Mouse (Mus musculus): ENCODE data around the gene Elmo2. TPM values are rescaled to one million over a fixed set of nuclear protein-coding genes. Genes with fewer than 3 reads are reported as not detected.

The Elmo2 gene
- polyA plus RNA-seq, 1 experiment from 2014 or later: 44.9 TPM

GRCm38 (mm10) chr2:165319503-165319902 is 6.8 kb downstream of the Elmo2 start:
- Histone ChIP-seq H3K4me2 (ENCODE audit: low read depth, low read length) (no peak overlapping the region), H3K4me1 (ENCODE audit: control insufficient read depth, insufficient read depth, low read length) (peaks cover 57% of the 10 kb centered on the region), H3K36me3 (ENCODE audit: control insufficient read depth, insufficient read depth) (peaks cover 12% of the 10 kb centered on the region), H3K4me3 (ENCODE audit: low read length) (no peak overlapping the region), H3K9ac (ENCODE audit: low read length) (no peak overlapping the region), H3K27ac (ENCODE audit: low read length) (peak overlapping the region; percentile 80; the same call in 1 of the 2 replicates), H3K9me3 (replicated peaks; ENCODE audit: control insufficient read depth, low read length) (no peaks in the 10 kb centered on the region), H3K27me3 (ENCODE audit: control insufficient read depth, insufficient read depth, low read length) (no peaks in the 10 kb centered on the region)
- ATAC-seq (replicated peaks; ENCODE audit: extremely low read depth, insufficient read depth, low FRiP score): no peak
- 27% methylated on average over 4 of the region's 4 CpGs for WGBS

GRCm38 (mm10) chr2:165318941-165319340 is 7.3 kb downstream of the Elmo2 start:
- WGBS: 77% methylated on average over 7 of the region's 7 CpGs
- H3K27me3 ChIP-seq (ENCODE audit: control insufficient read depth, insufficient read depth, low read length): no peaks in the 10 kb centered on the region
- H3K4me3 ChIP-seq (ENCODE audit: low read length): no peak overlapping the region
- H3K4me1 ChIP-seq (ENCODE audit: control insufficient read depth, insufficient read depth, low read length): peaks cover 53% of the 10 kb centered on the region
- no peak overlapping the region for H3K4me2 ChIP-seq (ENCODE audit: low read depth, low read length)
- H3K9ac ChIP-seq (ENCODE audit: low read length): no peak overlapping the region
- ATAC-seq (replicated peaks; ENCODE audit: extremely low read depth, insufficient read depth, low FRiP score): no peak
- peaks cover 17% of the 10 kb centered on the region for H3K36me3 ChIP-seq (ENCODE audit: control insufficient read depth, insufficient read depth)
- no peak overlapping the region for H3K27ac ChIP-seq (ENCODE audit: low read length)
- no peaks in the 10 kb centered on the region for H3K9me3 ChIP-seq (replicated peaks; ENCODE audit: control insufficient read depth, low read length)

- H3K4me1 ChIP-seq (ENCODE audit: control insufficient read depth, insufficient read depth, low read length): peaks cover 53% of the 10 kb centered on the region
- ATAC-seq (replicated peaks; ENCODE audit: extremely low read depth, insufficient read depth, low FRiP score): no peak; the same call in 1 of the 2 replicates
- no peaks in the 10 kb centered on the region for H3K9me3 ChIP-seq (replicated peaks; ENCODE audit: control insufficient read depth, low read length)
- H3K36me3 ChIP-seq (ENCODE audit: control insufficient read depth, insufficient read depth): peaks cover 20% of the 10 kb centered on the region
- H3K4me2 ChIP-seq (ENCODE audit: low read depth, low read length): no peak overlapping the region
- H3K27me3 ChIP-seq (ENCODE audit: control insufficient read depth, insufficient read depth, low read length): no peaks in the 10 kb centered on the region
- H3K27ac ChIP-seq (ENCODE audit: low read length): peak overlapping the region; percentile 54
- 39% methylated on average over 16 of the region's 16 CpGs for WGBS
- H3K4me3 ChIP-seq (ENCODE audit: low read length): no peak overlapping the region
- H3K9ac ChIP-seq (ENCODE audit: low read length): no peak overlapping the region
Observed at GRCm38 (mm10) chr2:165317621-165318263, 8.5 kb downstream of the Elmo2 start.

GRCm38 (mm10) chr2:165316837-165317473 is 9.3 kb downstream of the Elmo2 start:
- Histone ChIP-seq H3K4me1 (ENCODE audit: control insufficient read depth, insufficient read depth, low read length) (peaks cover 48% of the 10 kb centered on the region), H3K27me3 (ENCODE audit: control insufficient read depth, insufficient read depth, low read length) (no peaks in the 10 kb centered on the region), H3K9ac (ENCODE audit: low read length) (no peak overlapping the region), H3K27ac (ENCODE audit: low read length) (peak overlapping the region; percentile 54), H3K9me3 (replicated peaks; ENCODE audit: control insufficient read depth, low read length) (no peaks in the 10 kb centered on the region), H3K4me2 (ENCODE audit: low read depth, low read length) (no peak overlapping the region), H3K4me3 (ENCODE audit: low read length) (no peak overlapping the region), H3K36me3 (ENCODE audit: control insufficient read depth, insufficient read depth) (peaks cover 24% of the 10 kb centered on the region)
- peak; percentile 42; the same call in 1 of the 2 replicates for ATAC-seq (replicated peaks; ENCODE audit: extremely low read depth, insufficient read depth, low FRiP score)
- 23% methylated on average over 9 of the region's 9 CpGs for WGBS

GRCm38 (mm10) chr2:165316204-165316603 is 10.1 kb downstream of the Elmo2 start:
- Histone ChIP-seq H3K4me2 (ENCODE audit: low read depth, low read length) (no peak overlapping the region), H3K9ac (ENCODE audit: low read length) (no peak overlapping the region), H3K27me3 (ENCODE audit: control insufficient read depth, insufficient read depth, low read length) (no peaks in the 10 kb centered on the region), H3K36me3 (ENCODE audit: control insufficient read depth, insufficient read depth) (peaks cover 24% of the 10 kb centered on the region), H3K4me3 (ENCODE audit: low read length) (no peak overlapping the region), H3K9me3 (replicated peaks; ENCODE audit: control insufficient read depth, low read length) (no peaks in the 10 kb centered on the region), H3K4me1 (ENCODE audit: control insufficient read depth, insufficient read depth, low read length) (peaks cover 42% of the 10 kb centered on the region), H3K27ac (ENCODE audit: low read length) (no peak overlapping the region; the same call in 1 of the 2 replicates)
- WGBS: 66% methylated on average over 10 of the region's 10 CpGs
- no peak for ATAC-seq (replicated peaks; ENCODE audit: extremely low read depth, insufficient read depth, low FRiP score)

GRCm38 (mm10) chr2:165314197-165314596 is 12.1 kb downstream of the Elmo2 start:
- Histone ChIP-seq H3K4me2 (ENCODE audit: low read depth, low read length) (no peak overlapping the region), H3K27ac (ENCODE audit: low read length) (no peak overlapping the region), H3K4me3 (ENCODE audit: low read length) (no peak overlapping the region), H3K27me3 (ENCODE audit: control insufficient read depth, insufficient read depth, low read length) (no peaks in the 10 kb centered on the region), H3K4me1 (ENCODE audit: control insufficient read depth, insufficient read depth, low read length) (peaks cover 24% of the 10 kb centered on the region), H3K9ac (ENCODE audit: low read length) (no peak overlapping the region), H3K9me3 (replicated peaks; ENCODE audit: control insufficient read depth, low read length) (no peaks in the 10 kb centered on the region), H3K36me3 (ENCODE audit: control insufficient read depth, insufficient read depth) (peaks cover 24% of the 10 kb centered on the region)
- ATAC-seq (replicated peaks; ENCODE audit: extremely low read depth, insufficient read depth, low FRiP score): no peak
- 79% methylated on average over 8 of the region's 8 CpGs for WGBS

- ATAC-seq (replicated peaks; ENCODE audit: extremely low read depth, insufficient read depth, low FRiP score): no peak
- Histone ChIP-seq H3K4me2 (ENCODE audit: low read depth, low read length) (no peak overlapping the region), H3K9me3 (replicated peaks; ENCODE audit: control insufficient read depth, low read length) (no peaks in the 10 kb centered on the region), H3K4me3 (ENCODE audit: low read length) (no peak overlapping the region), H3K4me1 (ENCODE audit: control insufficient read depth, insufficient read depth, low read length) (peaks cover 7% of the 10 kb centered on the region), H3K9ac (ENCODE audit: low read length) (no peak overlapping the region), H3K27me3 (ENCODE audit: control insufficient read depth, insufficient read depth, low read length) (no peaks in the 10 kb centered on the region), H3K27ac (ENCODE audit: low read length) (no peak overlapping the region), H3K36me3 (ENCODE audit: control insufficient read depth, insufficient read depth) (peaks cover 26% of the 10 kb centered on the region)
- 73% methylated on average over 7 of the region's 7 CpGs for WGBS
Observed at GRCm38 (mm10) chr2:165312381-165312780, 13.9 kb downstream of the Elmo2 start.

DNA sequence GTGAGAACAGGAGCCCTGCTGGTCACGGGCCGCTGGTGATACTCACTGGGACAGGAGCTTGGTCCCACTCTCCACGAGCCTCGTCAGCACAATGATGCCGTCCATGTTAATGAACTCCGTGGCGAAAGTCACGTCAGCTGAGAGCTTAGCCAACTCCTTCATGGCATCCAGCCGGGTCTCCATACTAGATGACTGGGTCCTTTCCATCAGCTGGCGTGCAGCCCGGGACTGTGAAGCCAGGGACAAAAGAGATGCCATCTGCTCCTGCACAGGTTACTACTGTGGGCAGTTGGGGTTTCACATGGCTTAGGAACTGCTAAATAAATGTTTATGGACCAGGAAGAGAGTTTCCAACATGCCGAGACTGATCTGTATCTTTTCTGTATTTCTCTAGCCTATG is 14.7 kb downstream of the Elmo2 start:
- Histone ChIP-seq H3K9ac (ENCODE audit: low read length) (no peak overlapping the region), H3K4me3 (ENCODE audit: low read length) (no peak overlapping the region), H3K9me3 (replicated peaks; ENCODE audit: control insufficient read depth, low read length) (no peaks in the 10 kb centered on the region), H3K27me3 (ENCODE audit: control insufficient read depth, insufficient read depth, low read length) (no peaks in the 10 kb centered on the region), H3K27ac (ENCODE audit: low read length) (no peak overlapping the region), H3K36me3 (ENCODE audit: control insufficient read depth, insufficient read depth) (peaks cover 26% of the 10 kb centered on the region), H3K4me2 (ENCODE audit: low read depth, low read length) (no peak overlapping the region), H3K4me1 (ENCODE audit: control insufficient read depth, insufficient read depth, low read length) (no peaks in the 10 kb centered on the region; the same call in 1 of the 2 replicates)
- WGBS: 85% methylated on average over 12 of the region's 12 CpGs
- ATAC-seq (replicated peaks; ENCODE audit: extremely low read depth, insufficient read depth, low FRiP score): no peak

DNA sequence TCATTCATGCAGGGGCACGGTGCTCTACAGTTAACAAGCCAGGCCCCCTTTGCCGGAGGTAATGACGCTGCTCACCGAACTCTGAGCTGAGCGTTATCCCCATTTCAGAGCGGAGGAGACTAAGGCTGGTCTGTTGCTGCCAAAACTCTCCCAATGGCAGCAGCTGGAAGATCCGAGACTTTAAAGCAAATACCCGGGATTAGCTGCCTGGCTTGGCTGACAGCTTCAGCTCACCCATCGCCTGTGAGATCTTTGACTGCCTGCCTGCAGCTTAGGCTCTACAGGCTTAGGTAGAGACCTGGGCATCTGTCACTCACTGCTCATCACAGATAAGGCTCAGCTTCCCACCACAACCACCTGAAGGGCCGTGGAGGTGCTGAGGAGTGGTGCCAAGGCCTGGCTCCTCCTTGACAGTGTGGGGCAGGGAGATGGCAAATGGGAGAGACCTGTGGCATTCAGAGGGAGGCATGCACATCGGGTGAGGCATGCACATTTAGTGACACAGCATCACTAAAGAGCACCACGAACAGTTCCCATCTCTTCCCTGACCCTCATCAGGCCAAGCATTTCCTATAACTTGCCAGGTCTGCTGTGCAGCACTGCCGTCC is 15.4 kb downstream of the Elmo2 start:
- peaks cover 25% of the 10 kb centered on the region for H3K36me3 ChIP-seq (ENCODE audit: control insufficient read depth, insufficient read depth)
- no peak overlapping the region for H3K4me2 ChIP-seq (ENCODE audit: low read depth, low read length)
- no peak overlapping the region for H3K9ac ChIP-seq (ENCODE audit: low read length)
- H3K4me1 ChIP-seq (ENCODE audit: control insufficient read depth, insufficient read depth, low read length): no peaks in the 10 kb centered on the region
- ATAC-seq (replicated peaks; ENCODE audit: extremely low read depth, insufficient read depth, low FRiP score): no peak
- 69% methylated on average over 13 of the region's 13 CpGs for WGBS
- H3K27me3 ChIP-seq (ENCODE audit: control insufficient read depth, insufficient read depth, low read length): no peaks in the 10 kb centered on the region
- no peak overlapping the region for H3K4me3 ChIP-seq (ENCODE audit: low read length)
- no peaks in the 10 kb centered on the region for H3K9me3 ChIP-seq (replicated peaks; ENCODE audit: control insufficient read depth, low read length)
- no peak overlapping the region for H3K27ac ChIP-seq (ENCODE audit: low read length)

Measured in heart, embryonic 16.5 days (tissue).